Mouse (Mus musculus) olfactory bulb, adult 2 months (tissue): ENCODE data around the gene Gemin4. TPM values are rescaled to one million over a fixed set of nuclear protein-coding genes. Genes with fewer than 3 reads are reported as not detected.

Experiments used
- H3K27ac ChIP-seq: fragments of 200-500 bp; 2 replicates; pipeline ENCODE4 v1.5.1; 2012; ENCODE audit warnings: low read depth, low read length; ENCODE audit not compliant: insufficient read depth
- H3K4me1 ChIP-seq: fragments of 200-500 bp; 2 replicates; pipeline ENCODE4 v1.6.1; 2012; ENCODE audit warnings: low read length; ENCODE audit not compliant: control insufficient read depth, insufficient read depth
- H3K4me3 ChIP-seq: fragments of 200-500 bp; 2 replicates; pipeline ENCODE4 v1.5.1; 2012; ENCODE audit warnings: mild to moderate bottlenecking, low read depth, low read length, moderate library complexity; ENCODE audit not compliant: insufficient read depth
- CTCF ChIP-seq: fragments of 200-500 bp; IDR thresholded peaks from 2 replicates; pipeline ENCODE4 v1.5.1; 2012; ENCODE audit warnings: low read depth, mild to moderate bottlenecking, low read length, moderate library complexity; ENCODE audit not compliant: insufficient read depth
- POLR2A ChIP-seq: fragments of 200-500 bp; IDR thresholded peaks from 2 replicates; pipeline ENCODE4 v1.6.1; 2012; ENCODE audit warnings: mild to moderate bottlenecking, low read depth, low read length, moderate library complexity; ENCODE audit not compliant: insufficient read depth
- WGBS: fragments of 180-500 bp; shearing (Covaris S2); methylation state at CpG from one replicate; pipeline ENCODE4 v1.1.7; 2018; 5-methylcytosine and 5-hydroxymethylcytosine counted together
- polyA plus RNA-seq: library from polyadenylated mRNA; stranded (reverse); fragments of >200 nt; gene quantifications from 2 replicates; pipeline ENCODE4 v1.2.4, GENCODE M21; 2012; ENCODE audit warnings: low replicate concordance; ENCODE audit not compliant: missing spikeins, insufficient read depth, insufficient read length

Gene Gemin4
- not detected in 2 replicates for polyA plus RNA-seq

DNA sequence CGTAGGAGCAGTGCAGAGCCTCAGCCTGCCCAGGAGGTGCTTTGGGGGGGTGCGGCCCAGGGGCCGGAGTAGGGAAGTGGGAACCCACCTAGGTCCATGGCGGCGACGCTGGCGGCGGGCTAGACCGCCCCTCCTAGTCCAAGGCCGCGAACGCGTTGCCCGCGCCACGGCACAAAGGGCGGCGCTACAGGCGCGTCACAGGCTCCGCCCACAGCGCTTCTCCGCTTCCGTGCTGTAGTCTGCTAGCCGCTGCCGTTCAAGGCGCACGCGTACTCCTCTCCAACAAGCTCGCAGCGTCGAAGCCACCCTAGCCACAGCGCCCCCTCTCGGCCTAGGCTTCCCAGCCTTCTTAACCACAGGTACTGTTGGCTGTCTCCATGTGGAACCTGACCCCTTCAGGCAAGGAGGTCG lies at the start of gene Gemin4, which contains the start of gene Dbil5:
TSS of gene Gemin4 (minus strand) at position 275 of the 411 bp plus-strand sequence.
TSS of gene Dbil5 (plus strand) at position 219 of the 411 bp plus-strand sequence.
- Histone ChIP-seq H3K27ac (peak within 1 kb of the TSS; percentile 38), H3K4me3 (peak within 1 kb of the TSS; percentile 76), H3K4me1 (0 out of 2 replicates have a peak, but pooled peaks cover 2% of the 10 kb centered on the region)
- TF ChIP-seq CTCF (peak; percentile 95), POLR2A (peak; percentile 86)
- WGBS = under 1% methylated on average over 35 of the region's 35 CpGs

DNA sequence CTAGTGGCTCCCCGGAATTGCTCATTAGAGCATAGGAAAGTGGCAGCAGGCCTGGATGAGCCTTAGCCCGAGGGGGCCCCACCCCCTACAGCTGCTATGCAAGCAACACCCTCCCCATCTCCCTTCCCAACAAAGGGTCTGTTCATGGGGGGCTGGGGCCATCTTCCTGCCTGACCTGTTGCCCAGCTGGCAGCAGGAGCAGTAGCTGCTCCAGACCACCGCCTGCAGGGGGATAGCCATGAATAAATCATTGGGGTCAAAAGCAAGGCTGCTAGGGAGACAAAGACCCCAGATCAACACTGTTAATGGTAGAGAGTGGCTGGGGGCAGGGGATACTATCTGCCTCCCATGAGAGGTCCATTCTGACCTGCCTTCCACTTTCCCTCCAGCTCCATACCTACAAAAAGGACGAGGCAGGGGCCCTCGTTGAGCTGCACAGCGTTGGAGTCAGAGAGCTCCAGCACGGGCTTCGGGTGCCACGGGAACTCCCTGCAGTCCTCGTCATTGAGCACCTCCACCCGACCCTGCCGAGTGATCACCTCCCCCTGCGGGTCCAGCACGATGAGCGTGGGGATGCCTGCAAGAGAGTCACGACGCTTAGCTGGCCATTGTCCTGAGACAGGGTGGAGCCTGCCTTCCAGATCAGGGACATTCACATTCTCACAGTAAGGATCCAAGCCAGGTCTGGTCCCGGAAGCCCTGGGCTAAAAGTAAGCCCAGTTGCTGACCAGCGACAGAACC lies 45.3 kb upstream of the Gemin4 start:
- TF ChIP-seq CTCF (no peak), POLR2A (no peak)
- H3K4me3 ChIP-seq = no peak overlapping the region
- H3K27ac ChIP-seq = no peak overlapping the region
- 38% methylated on average over 19 of the region's 19 CpGs for WGBS
- H3K4me1 ChIP-seq = peaks cover 22% of the 10 kb centered on the region

DNA sequence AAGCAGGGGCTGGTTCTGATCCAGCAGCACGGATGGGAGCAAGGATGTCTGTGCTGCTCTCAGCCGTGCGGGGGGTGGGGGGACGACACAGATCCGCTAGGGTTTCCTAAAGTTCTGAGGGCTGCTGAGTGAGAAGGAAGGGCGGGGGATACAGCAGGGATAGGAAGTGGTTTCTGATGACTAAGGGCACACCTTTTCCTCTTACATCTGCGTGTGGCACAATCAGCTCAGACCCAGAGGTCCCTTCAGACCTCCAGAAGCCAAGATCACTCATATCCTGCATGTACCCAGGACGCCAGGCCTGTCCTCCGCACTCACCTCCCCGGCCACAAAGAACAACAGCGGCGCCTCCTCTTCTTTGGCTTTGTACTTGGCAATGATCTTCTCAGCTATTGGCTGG lies 43.8 kb upstream of the Gemin4 start:
- WGBS = 79% methylated on average over 12 of the region's 12 CpGs
- Histone ChIP-seq H3K27ac (no peak overlapping the region), H3K4me1 (peaks cover 36% of the 10 kb centered on the region), H3K4me3 (no peak overlapping the region)
- no peak for TF ChIP-seq CTCF
- no peak for TF ChIP-seq POLR2A

DNA sequence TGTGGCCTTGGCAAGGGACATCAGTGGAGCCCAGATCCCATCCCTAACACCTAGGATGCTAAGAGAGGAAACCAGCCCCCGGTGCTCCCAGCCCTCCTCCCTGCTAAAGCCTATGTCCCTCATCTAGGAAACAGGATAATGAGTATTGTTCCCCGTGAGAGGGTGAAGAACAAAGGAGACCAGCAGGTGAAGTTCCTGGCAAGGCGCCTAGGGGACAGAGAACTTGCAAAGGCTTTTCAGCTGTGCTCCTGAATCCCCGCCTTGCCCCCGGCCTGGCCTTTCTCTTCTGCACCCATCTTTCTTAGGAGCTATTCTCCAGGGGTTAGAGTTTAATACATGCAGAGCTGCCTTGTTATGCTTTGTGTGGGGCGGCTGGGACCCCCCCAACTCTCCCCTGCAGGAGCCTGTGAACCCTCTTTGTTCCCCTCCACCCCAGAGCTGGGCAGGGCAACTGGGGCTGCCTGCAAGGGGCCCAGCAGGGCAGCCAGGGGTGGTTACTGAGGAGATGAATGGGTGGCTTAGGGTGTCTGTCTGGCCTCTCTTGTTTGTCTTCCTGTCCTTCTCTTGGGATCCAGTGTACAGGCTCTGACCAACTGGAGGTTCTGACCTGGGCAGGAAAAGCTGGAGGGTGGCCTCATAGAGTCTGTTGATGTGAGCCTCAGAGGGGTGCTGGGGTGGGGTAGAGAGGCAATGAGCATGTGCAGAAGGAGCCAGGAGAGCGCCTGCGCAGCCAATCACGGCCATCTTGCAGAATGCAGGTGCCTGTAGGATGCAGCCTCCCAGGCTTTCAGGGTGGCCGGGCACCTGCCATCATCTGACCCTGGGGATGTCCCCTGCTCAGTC lies 43.0 kb upstream of the Gemin4 start:
- H3K4me3 ChIP-seq = no peak overlapping the region
- no peak for TF ChIP-seq CTCF
- peaks cover 39% of the 10 kb centered on the region for H3K4me1 ChIP-seq
- no peak overlapping the region for H3K27ac ChIP-seq
- WGBS = 65% methylated on average over 10 of the region's 10 CpGs

DNA sequence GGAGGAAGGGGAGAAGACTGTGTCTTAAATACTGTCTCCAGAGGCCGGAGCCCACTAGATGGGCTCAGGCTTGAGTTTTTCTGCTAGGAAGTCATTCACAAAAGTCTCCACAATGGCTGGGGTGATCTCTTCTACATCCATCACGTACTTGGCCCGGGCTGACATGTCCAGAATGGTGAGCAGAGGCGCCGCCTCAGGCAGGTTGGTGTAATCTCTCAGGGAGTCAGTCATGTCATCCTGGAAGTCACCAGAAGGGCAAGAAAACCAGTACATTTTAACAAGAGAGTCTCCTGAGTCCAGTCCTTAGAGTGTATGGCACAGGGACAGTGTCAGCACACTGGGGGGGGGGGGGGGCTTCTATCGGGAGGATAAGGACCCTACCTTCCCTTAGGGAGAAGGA lies 41.0 kb upstream of the Gemin4 start:
- 78% methylated on average over 6 of the region's 6 CpGs for WGBS
- H3K4me3 ChIP-seq = no peak overlapping the region
- TF ChIP-seq POLR2A (no peak), CTCF (no peak)

DNA sequence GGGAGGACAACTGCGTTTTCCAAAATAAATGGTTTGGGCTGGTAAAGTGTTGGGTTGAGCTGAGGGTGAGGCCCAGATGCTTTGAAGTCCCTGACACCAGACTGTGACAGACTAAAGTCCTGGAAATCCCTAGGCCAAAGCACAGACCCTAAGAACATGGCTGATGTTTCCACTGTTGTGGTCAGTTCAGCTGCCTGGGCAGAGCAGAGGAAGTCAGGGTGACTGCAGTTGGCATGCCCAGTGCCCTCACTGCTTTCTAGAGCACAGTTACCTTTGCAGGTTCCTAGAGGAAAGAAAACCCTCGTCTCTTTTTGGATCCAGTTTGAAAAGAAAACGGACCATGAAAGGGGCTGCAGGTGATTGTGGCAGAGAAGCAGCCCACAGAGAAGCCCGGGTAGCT lies 39.9 kb upstream of the Gemin4 start:
- WGBS = 75% methylated on average over 4 of the region's 4 CpGs
- peaks cover 44% of the 10 kb centered on the region for H3K4me1 ChIP-seq
- no peak overlapping the region for H3K27ac ChIP-seq
- TF ChIP-seq CTCF = no peak
- TF ChIP-seq POLR2A = no peak
- H3K4me3 ChIP-seq = no peak overlapping the region

More for the DNA sequence above, 41.0 kb upstream of the Gemin4 start:
- Histone ChIP-seq H3K4me1 (peaks cover 48% of the 10 kb centered on the region), H3K27ac (no peak overlapping the region)

DNA sequence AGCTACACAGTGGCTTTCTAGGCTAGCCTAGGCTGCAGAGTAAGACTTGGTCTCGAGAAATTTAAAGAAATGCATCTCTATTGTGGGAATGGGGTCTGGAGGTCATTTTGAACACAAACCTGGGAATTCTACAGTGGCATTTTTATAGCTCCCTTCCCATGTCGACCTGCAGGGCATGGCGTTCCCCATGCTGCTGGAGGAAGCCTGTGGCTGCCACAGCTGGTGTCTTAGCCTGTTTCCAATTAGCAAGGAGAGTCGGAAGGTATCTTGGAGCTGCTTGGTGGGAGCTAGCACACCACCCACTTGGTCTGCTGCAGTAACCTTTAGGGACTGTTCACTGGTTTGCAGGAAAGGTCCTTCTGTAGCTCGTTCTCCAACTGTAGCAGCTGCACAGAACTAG lies 38.7 kb upstream of the Gemin4 start:
- 74% methylated on average over 5 of the region's 5 CpGs for WGBS
- TF ChIP-seq POLR2A (no peak), CTCF (no peak)
- H3K4me3 ChIP-seq = no peak overlapping the region
- H3K27ac ChIP-seq = no peak overlapping the region
- peaks cover 44% of the 10 kb centered on the region for H3K4me1 ChIP-seq

DNA sequence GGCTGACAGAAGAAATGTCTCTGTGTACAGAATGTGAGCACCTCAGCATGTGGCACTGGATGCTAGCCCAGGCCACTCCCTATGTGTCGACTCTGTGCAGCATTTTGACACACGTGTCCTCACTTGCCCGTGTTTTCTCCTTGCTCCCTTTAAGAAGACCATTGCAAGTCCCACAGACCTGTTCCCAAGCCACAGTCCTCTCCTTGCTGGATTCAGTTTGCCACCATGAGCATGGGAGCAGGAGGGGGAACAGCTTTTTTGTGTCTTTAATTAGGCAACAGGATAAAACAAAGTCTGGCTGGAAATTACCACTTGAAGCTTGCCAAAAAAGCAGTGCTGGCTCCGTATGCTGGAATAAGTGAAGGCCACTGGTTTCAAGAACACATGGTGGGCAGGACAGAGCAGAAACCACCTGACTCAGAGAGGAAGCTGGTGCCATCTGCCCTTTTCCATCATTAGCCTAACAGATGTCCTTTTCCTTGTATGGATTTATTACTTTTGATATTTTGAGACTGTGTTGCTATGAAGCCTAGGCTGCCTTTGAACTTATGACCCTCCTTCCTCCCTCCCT lies 38.1 kb upstream of the Gemin4 start:
- no peak for TF ChIP-seq POLR2A
- TF ChIP-seq CTCF = no peak
- Histone ChIP-seq H3K4me1 (peaks cover 38% of the 10 kb centered on the region), H3K4me3 (no peak overlapping the region), H3K27ac (no peak overlapping the region)
- 38% methylated on average over 4 of the region's 4 CpGs for WGBS

DNA sequence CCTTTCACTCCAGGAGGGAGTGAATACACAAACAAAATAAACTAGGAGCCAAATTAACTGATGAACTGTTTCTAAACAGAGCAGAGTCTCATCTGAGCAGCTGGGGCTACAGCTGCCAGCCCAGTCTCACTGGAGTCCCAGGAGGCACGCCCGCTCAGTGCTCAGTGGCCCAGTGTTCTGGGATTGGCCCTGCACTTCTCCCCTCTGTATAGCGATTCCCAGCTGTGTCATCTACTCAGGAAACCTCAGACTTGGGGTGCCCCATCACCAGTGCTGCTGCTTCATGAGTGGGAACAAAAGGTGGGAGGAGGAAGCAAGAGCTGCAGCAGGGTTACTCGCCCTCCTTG lies 36.4 kb upstream of the Gemin4 start:
- no peak for TF ChIP-seq POLR2A
- TF ChIP-seq CTCF = no peak
- no peak overlapping the region for H3K27ac ChIP-seq

More for the DNA sequence above, 36.4 kb upstream of the Gemin4 start:
- WGBS = 47% methylated on average over 4 of the region's 4 CpGs
- Histone ChIP-seq H3K4me3 (no peak overlapping the region), H3K4me1 (peaks cover 31% of the 10 kb centered on the region)
